Mouse (Mus musculus) hindbrain, embryonic 10.5 days (tissue): ENCODE measurements around the gene Cyfip2. TPM values are rescaled to one million over a fixed set of nuclear protein-coding genes. Genes with fewer than 3 reads are reported as not detected.

Experiments used
- DNase-seq: peaks from one replicate; pipeline ENCODE4 v3.0.0-alpha.2; 2017; ENCODE audit warnings: low spot score
- H3K27ac ChIP-seq: fragments of 300-500 bp; sonication (generic); 2 replicates; pipeline ENCODE4 v1.5.1; 2016; ENCODE audit warnings: mild to moderate bottlenecking, moderate library complexity
- H3K27me3 ChIP-seq: fragments of 300-500 bp; sonication (generic); 2 replicates; pipeline ENCODE4 v1.6.1; 2016; ENCODE audit warnings: mild to moderate bottlenecking; ENCODE audit not compliant: poor library complexity, insufficient read depth, severe bottlenecking
- H3K36me3 ChIP-seq: fragments of 300-500 bp; sonication (generic); 2 replicates; pipeline ENCODE4 v1.6.1; 2016; ENCODE audit warnings: mild to moderate bottlenecking, moderate library complexity
- H3K4me1 ChIP-seq: fragments of 300-500 bp; sonication (generic); replicated peaks from 2 replicates; pipeline ENCODE4 v1.6.1; 2016; ENCODE audit warnings: mild to moderate bottlenecking
- H3K4me3 ChIP-seq: fragments of 300-500 bp; sonication (generic); 2 replicates; pipeline ENCODE4 v1.5.1; 2016; ENCODE audit warnings: mild to moderate bottlenecking, moderate library complexity
- H3K9me3 ChIP-seq: fragments of 300-500 bp; sonication (generic); 2 replicates; pipeline ENCODE4 v1.6.1; 2016; ENCODE audit warnings: mild to moderate bottlenecking, moderate library complexity
- WGBS: fragments of 180-500 bp; shearing (Covaris S2); methylation state at CpG from one replicate; pipeline ENCODE4 v1.1.7; 2016; 5-methylcytosine and 5-hydroxymethylcytosine counted together
- polyA plus RNA-seq: library from polyadenylated mRNA; unstranded; fragments of >200 nt; fragmentation: Nextera tagmentation; extraction: Ambion mirVana; gene quantifications from 2 replicates; pipeline ENCODE4 v1.2.1, GENCODE M21; 2016

Gene Cyfip2
- polyA plus RNA-seq, 1 experiment from 2014 or later = 46.1 TPM

DNA sequence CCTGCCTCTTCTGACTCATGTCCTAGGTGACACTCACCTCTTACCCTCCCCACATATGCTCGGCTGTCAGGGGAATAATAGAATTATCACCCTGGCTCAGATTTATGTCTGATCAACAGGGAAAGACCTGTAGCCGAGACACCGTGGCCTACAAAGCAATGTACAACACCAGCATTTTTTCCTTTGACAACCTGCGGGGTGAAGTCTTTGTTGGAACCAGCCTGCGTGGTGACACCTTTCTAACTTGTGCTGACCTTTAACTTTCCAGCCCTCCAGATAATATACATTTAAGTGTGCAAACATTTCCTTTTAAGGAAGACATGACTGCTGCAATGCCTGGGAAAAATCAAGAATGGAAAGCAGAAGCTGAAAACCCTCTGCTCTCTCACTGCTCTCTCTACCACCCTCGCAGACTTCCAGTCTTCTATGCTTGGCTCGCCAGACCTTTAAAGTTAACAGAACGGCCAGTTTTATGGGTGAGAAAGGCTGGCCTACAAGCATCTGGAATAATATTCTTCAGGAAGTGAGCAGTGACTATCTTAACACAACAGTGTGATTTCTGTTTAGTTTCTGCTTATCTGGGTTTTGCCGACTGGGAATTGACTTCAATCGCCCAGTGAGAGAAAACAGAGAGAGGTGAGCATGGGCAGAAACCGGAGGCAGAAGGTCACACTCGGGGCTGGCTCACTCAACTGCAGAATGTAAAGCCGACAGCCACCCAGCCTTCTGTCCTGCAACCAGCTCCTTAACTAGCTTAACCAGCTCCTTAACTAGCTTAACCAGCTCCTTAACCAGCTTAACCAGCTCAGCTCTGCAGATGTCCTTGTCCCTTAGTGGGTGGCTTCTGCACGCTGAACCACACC lies 98.1 kb downstream of the Cyfip2 start:
- no peaks in the 10 kb centered on the region for H3K9me3 ChIP-seq
- 64% methylated on average over 14 of the region's 14 CpGs for WGBS
- H3K36me3 ChIP-seq = peaks cover 16% of the 10 kb centered on the region
- no peaks in the 10 kb centered on the region for H3K27me3 ChIP-seq
- peaks cover 56% of the 10 kb centered on the region for H3K4me1 ChIP-seq
- peak overlapping the region; percentile 74 for H3K27ac ChIP-seq
- DNase-seq = no peak
- no peak overlapping the region for H3K4me3 ChIP-seq

DNA sequence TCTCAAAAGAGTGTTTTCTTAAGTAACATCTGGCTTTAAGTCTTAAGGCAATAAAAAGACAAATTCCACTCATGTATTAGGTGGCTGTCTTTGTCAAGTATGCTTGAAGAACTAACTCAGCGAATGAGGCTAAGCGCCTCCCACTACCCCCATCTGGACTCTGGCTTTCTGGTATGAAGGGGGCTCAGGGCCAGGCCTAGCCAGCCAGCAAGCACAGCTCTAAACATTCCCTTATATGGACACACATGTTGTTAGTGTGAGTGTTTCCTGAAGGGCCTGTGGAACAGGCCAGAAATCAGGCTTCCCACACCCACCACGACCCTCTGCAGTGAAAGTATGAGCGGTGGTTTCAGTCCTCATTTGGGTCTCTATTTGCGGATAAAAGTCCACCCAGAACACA lies 98.8 kb downstream of the Cyfip2 start:
- Histone ChIP-seq H3K27ac (peak overlapping the region; percentile 74), H3K4me1 (peaks cover 52% of the 10 kb centered on the region)
- DNase-seq = peak; percentile 39

DNA sequence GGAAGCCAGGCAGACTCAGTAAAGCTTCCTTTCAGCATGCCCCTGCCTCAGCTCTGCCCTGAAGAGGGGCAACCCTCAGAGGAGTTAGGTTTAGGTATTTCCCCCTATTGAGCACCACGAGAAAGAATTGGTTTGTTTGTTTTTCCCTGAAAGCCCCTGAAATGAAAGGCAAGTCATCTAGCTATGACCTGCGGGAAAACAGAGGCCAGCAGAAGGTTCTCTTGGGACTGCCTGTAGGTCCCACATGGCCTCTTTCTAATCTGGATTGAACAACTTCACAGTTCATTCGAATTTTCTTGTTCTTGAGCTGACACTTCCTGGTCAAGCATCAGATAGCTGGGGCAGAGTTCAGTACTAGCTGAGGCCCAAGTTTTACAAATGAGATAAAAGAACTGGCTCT lies 100.8 kb downstream of the Cyfip2 start:
- peaks cover 39% of the 10 kb centered on the region for H3K4me1 ChIP-seq
- no peak overlapping the region for H3K4me3 ChIP-seq
- H3K27ac ChIP-seq = peak overlapping the region; percentile 64
- DNase-seq = no peak
- H3K9me3 ChIP-seq = no peaks in the 10 kb centered on the region
- H3K36me3 ChIP-seq = peaks cover 30% of the 10 kb centered on the region
- no peaks in the 10 kb centered on the region for H3K27me3 ChIP-seq
- 22% methylated on average over 3 of the region's 3 CpGs for WGBS

More for the DNA sequence above, 98.8 kb downstream of the Cyfip2 start:
- Histone ChIP-seq H3K9me3 (no peaks in the 10 kb centered on the region), H3K36me3 (peaks cover 12% of the 10 kb centered on the region), H3K4me3 (no peak overlapping the region), H3K27me3 (no peaks in the 10 kb centered on the region)
- 70% methylated on average over 5 of the region's 5 CpGs for WGBS

DNA sequence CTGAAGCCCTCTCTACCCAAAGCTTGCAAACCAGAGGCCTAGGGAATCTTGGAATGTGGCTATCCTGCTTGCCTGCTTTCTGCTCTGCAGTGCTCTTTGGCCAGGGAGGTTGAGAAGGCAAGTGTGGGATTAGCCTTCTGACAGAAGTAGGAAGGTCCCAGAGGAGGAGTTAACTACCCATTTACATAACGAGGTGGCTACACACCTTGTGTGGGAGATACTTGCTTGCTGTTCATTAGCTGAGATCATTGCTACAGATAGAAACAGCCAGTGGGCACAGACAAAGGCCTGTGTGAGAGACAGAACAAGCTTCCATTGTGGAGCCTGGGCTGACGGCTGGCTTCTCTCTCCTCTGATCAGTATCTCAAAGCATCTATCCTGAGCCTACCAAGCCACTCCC lies 102.8 kb downstream of the Cyfip2 start:
- no peak for DNase-seq
- WGBS = 53% methylated on average over 2 of the region's 2 CpGs
- H3K4me3 ChIP-seq = no peak overlapping the region
- H3K27me3 ChIP-seq = no peaks in the 10 kb centered on the region
- H3K27ac ChIP-seq = peak overlapping the region; percentile 29; the same call in 1 of the 2 replicates
- H3K9me3 ChIP-seq = no peaks in the 10 kb centered on the region
- H3K4me1 ChIP-seq = peaks cover 44% of the 10 kb centered on the region
- peaks cover 41% of the 10 kb centered on the region for H3K36me3 ChIP-seq

DNA sequence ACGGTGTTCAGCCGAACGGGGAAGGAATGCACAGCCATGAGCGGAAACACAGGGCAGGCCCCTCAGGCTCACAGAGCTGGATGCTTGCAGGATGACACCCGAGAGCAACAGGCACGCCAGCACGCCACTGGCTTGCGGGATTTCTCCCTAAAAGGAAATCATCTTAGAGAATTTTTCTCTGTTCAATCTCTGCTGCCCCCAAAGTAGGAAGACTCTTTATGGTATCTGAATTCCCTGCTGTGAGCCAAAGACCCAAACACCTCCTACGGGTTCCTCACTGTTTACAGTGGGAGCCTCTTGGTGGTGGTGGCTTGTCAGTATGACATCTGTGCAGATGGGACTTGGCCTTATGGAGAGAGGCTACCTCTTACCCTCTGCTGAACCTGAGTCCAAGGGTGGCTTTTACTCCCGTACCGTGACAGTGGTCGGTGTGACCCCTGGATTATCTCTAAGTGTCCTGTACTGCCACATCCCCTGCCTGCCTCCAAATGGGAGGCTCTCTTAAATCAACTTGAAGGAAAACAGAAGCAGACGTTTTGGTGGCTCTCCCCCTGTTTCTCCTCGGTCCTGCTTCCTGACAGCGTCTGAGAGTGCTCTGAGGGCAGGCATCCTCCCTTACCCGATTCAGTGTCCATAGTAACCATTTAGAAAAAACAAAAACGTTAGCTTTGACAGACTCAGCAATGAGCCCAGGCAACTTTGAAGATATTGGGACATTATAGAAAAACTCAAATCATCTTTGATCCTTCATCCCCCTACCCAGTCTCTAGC lies 106.8 kb downstream of the Cyfip2 start:
- Histone ChIP-seq H3K4me3 (no peak overlapping the region), H3K36me3 (peaks cover 44% of the 10 kb centered on the region), H3K4me1 (peaks cover 33% of the 10 kb centered on the region), H3K9me3 (no peaks in the 10 kb centered on the region), H3K27ac (no peak overlapping the region), H3K27me3 (no peaks in the 10 kb centered on the region)
- WGBS = 67% methylated on average over 17 of the region's 17 CpGs
- no peak for DNase-seq

DNA sequence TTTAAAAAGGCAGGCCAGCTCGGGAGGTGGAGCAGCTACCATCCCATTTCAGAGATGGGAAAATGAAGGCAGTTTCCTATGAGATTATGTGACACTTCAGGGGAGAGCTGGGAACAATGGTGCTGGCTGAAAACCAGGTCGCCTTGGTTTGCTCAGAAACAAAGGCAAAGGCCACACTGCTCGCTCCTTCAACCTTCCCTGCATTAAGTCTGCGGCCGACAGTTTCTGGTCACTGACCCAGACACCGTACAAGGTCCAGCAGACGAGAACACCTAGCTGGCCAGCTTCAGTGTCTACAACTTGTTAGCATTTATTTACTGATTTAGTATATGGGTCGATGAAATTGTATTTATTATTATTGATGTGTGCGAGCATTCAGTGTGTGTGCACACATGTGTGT lies 107.8 kb downstream of the Cyfip2 start:
- Histone ChIP-seq H3K36me3 (peaks cover 53% of the 10 kb centered on the region), H3K27me3 (no peaks in the 10 kb centered on the region)
- WGBS = 88% methylated on average over 9 of the region's 9 CpGs

DNA sequence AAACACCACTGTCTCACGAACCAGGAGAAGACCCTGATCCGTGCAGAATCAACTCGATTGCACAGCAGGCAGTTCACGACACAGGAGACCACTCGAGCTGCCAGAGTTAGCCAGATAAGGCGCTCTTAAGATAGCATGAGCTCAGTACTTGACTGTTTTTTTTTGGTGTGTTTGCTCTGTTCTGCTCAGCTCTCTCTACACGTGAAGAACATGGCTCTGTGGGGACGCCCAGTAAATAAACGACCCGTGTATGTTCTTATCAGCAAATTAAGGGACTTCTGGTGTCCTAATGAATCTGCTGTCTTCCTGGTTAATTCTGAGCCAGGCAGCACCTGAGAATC lies 110.1 kb downstream of the Cyfip2 start:
- DNase-seq = no peak
- Histone ChIP-seq H3K9me3 (no peaks in the 10 kb centered on the region), H3K36me3 (peaks cover 62% of the 10 kb centered on the region), H3K27me3 (no peaks in the 10 kb centered on the region), H3K27ac (peak overlapping the region; percentile 18; the same call in 1 of the 2 replicates), H3K4me1 (peaks cover 33% of the 10 kb centered on the region), H3K4me3 (no peak overlapping the region)
- WGBS = 71% methylated on average over 10 of the region's 10 CpGs

More for the DNA sequence above, 107.8 kb downstream of the Cyfip2 start:
- no peak for DNase-seq
- Histone ChIP-seq H3K4me1 (peaks cover 35% of the 10 kb centered on the region), H3K27ac (no peak overlapping the region), H3K4me3 (no peak overlapping the region), H3K9me3 (no peaks in the 10 kb centered on the region)

DNA sequence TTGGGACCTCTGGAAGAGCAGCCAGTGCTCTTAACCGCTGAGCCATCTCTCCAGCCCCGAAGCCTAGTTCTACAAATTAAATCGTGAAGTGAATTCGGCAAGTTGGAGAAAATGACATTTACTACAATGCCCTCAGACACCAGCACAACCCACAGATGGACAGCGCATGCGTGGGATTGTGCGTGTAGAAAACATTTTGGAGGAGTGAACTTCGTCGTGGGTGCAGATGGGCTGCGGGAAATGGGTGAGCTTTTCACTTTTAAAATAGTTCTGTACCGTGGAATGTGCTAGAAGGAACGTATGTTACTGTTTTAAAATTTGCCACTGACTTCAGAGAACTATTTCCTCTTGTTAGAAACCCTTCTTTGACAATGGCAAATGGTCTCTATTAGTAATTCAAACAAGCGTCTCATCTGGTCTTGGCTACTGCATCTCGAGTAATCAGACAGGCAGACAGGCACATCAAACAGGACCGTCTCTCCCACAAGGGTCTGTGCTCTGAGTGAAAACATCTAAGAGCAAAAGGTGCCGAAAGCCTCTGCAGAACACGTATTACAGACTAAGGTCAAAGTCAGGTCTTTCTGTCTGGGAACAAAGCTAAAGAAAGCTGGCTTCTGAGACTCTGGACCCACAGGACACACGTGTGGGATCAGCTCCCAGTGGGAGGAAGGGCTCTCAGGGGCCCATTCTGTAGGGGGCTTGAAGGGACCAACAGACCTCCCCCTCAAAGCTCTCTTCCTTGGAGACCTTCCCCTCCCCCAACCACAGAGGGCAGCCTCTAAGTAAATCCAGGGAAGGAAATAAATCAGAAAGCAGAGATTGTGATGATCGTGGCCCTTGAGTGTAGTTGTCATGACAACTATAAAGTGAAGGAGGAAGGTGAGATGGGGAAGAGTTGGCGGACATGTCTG lies 110.8 kb downstream of the Cyfip2 start:
- Histone ChIP-seq H3K27me3 (no peaks in the 10 kb centered on the region), H3K4me3 (no peak overlapping the region), H3K9me3 (no peaks in the 10 kb centered on the region), H3K4me1 (peaks cover 33% of the 10 kb centered on the region), H3K27ac (peak overlapping the region; percentile 18; the same call in 1 of the 2 replicates), H3K36me3 (peaks cover 62% of the 10 kb centered on the region)
- no peak for DNase-seq
- 76% methylated on average over 20 of the region's 20 CpGs for WGBS

DNA sequence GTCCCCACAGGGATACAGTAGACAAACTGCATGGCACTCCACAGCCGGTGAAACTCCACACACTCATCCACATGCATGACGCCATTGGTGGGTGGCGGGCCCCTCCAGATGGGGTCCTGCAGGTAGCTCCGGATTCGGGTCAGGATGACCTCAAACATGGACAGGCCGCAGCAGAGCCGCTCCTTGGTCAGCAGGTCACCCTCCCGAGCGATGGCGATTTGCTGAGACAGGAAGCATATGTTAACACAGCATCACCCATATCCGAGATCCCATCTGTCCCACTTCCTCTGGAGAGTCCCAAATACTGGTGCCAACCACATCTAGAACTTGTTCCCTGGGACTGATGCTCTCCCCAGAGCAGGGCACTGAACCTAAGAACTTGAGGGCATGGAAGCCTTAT lies 112.0 kb downstream of the Cyfip2 start:
- Histone ChIP-seq H3K4me3 (no peak overlapping the region), H3K4me1 (peaks cover 25% of the 10 kb centered on the region), H3K9me3 (no peaks in the 10 kb centered on the region), H3K36me3 (peaks cover 63% of the 10 kb centered on the region), H3K27ac (0 out of 2 replicates have a peak overlapping the region, but pooled peaks have one; percentile 23), H3K27me3 (no peaks in the 10 kb centered on the region)
- WGBS = 84% methylated on average over 11 of the region's 11 CpGs
- DNase-seq = no peak

DNA sequence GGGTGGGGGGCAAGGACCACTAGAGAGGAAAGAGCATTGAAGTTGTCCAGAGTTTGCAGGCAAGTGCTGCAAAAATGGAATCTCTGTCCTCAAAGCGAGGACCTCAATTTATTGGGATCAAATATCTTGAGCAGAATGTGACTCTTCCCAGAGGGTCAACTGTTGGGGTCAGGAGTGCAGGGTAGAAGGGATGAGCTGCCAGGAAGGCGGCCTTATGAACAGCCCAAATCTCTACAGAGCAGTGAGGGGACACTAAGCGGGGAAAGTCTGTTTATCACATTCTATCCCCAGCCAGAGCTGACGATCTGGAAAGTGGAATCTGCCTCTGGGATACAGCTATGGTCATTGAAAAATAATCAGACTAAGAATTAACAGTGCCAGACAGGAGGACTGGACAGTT lies 118.5 kb downstream of the Cyfip2 start:
- 62% methylated on average over 4 of the region's 4 CpGs for WGBS

DNA sequence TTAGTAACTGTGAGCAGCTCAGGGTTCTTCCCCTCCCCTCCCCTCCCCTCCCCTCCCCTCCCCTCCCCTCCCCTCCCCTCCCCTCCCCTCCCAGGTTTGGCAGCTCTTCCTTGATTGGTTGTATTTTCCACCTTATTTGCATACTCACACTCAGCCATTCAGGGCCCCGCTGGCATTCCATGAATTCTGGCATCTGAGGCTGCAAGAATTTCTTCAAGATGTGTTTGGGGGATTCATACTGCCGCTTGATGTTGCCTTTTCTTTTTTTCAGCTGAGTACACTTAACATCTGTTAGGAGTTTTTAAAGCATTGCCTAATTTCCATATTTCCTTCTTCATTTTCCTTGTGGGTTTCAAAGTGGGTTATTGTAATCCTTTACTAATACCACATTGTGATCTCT lies 124.4 kb downstream of the Cyfip2 start:
- no peak overlapping the region for H3K27ac ChIP-seq
- WGBS = 79% methylated on average over 2 of the region's 2 CpGs

More for the DNA sequence above, 118.5 kb downstream of the Cyfip2 start:
- no peaks in the 10 kb centered on the region for H3K27me3 ChIP-seq
- H3K4me1 ChIP-seq = peaks cover 3% of the 10 kb centered on the region; the same call in 1 of the 2 replicates
- no peak for DNase-seq
- H3K36me3 ChIP-seq = peaks cover 46% of the 10 kb centered on the region
- no peak overlapping the region for H3K27ac ChIP-seq
- H3K9me3 ChIP-seq = no peaks in the 10 kb centered on the region
- H3K4me3 ChIP-seq = no peak overlapping the region

DNA sequence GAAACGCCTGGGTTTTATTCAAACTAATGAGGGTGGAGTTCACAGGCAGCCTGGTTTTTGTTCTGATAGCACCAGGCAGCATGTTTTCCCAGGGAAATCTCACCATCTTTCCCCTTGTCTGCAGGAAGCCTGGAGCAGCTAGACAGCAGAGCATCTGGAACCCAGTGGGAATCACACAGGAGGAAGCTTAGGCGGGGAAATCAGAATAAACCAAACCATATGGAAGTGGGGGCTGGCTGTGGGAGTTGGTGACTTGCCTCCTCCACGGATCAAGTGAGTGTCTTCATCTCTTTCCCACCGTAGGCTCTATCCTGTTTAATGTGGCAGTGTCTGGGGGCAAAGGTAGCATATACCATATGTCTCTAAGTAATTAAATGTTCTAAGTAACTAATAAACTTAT lies 127.2 kb downstream of the Cyfip2 start:
- Histone ChIP-seq H3K4me1 (peaks cover 8% of the 10 kb centered on the region; the same call in 1 of the 2 replicates), H3K27me3 (no peaks in the 10 kb centered on the region), H3K4me3 (no peak overlapping the region), H3K36me3 (no peaks in the 10 kb centered on the region), H3K27ac (no peak overlapping the region), H3K9me3 (no peaks in the 10 kb centered on the region)
- DNase-seq = no peak
- WGBS = 47% methylated on average over 4 of the region's 4 CpGs

More for the DNA sequence above, 124.4 kb downstream of the Cyfip2 start:
- 0 out of 2 replicates have a peak, but pooled peaks cover 3% of the 10 kb centered on the region for H3K36me3 ChIP-seq
- H3K4me3 ChIP-seq = no peak overlapping the region
- H3K4me1 ChIP-seq = peaks cover 8% of the 10 kb centered on the region; the same call in 1 of the 2 replicates
- no peaks in the 10 kb centered on the region for H3K27me3 ChIP-seq
- no peak for DNase-seq
- H3K9me3 ChIP-seq = no peaks in the 10 kb centered on the region
